Mouse (Mus musculus) layer of hippocampus, postnatal 10 days (tissue): ENCODE data around the gene Sox9. TPM values are rescaled to one million over a fixed set of nuclear protein-coding genes. Genes with fewer than 3 reads are reported as not detected.
A peak's percentile ranks its signal among the peaks of the same experiment; 100 is the strongest.

Experiments used
- DNase-seq, 2 experiments: peaks; one replicate each; pipeline ENCODE4 v3.0.0; 2021; ENCODE audit warnings: low spot score in 2 of 2
- long read RNA-seq: library from polyadenylated mRNA; stranded (forward); transcript quantifications from one replicate; pipeline ENCODE4 v2.0.0, GENCODE M21; 2023
- total RNA-seq, 2 experiments: library from RNA; stranded (reverse); gene quantifications; 2 replicates each; pipeline ENCODE4 v1.2.3; 2021

The Sox9 gene
- total RNA-seq, result 10 to 100 TPM; 27.7 to 30.2 TPM
- long read RNA-seq, full-length matches to known transcripts, result 14 of 19 reads
- long read RNA-seq, partial matches to known transcripts, result 0 of 19 reads
- long read RNA-seq, other reads (novel, unspliced or antisense), result 5 of 19 reads

GRCm38 (mm10) chr11:112781994-112782356 is at the start of gene Sox9:
Sox9 (plus strand) TSS chr11:112782224.
- peak; percentile 88 to 89 for DNase-seq

GRCm38 (mm10) chr11:112732401-112732800 is 49.6 kb upstream of the Sox9 start:
- DNase-seq, result peak in 1 of 2 experiments; percentile 19

GRCm38 (mm10) chr11:112737071-112737470 is 45.0 kb upstream of the Sox9 start:
- no peak for DNase-seq

- DNase-seq, result no peak
These were observed 42.3 kb upstream of the Sox9 start for GRCm38 (mm10) chr11:112739681-112740080.

GRCm38 (mm10) chr11:112756516-112756915 is 25.5 kb upstream of the Sox9 start:
- no peak for DNase-seq

- DNase-seq, result no peak
These were observed 24.0 kb upstream of the Sox9 start for GRCm38 (mm10) chr11:112758056-112758455.

GRCm38 (mm10) chr11:112766956-112767355 is 15.1 kb upstream of the Sox9 start:
- DNase-seq, result no peak

GRCm38 (mm10) chr11:112767531-112768041 is 14.4 kb upstream of the Sox9 start:
- no peak for DNase-seq

GRCm38 (mm10) chr11:112772791-112773355 is 9.2 kb upstream of the Sox9 start:
- DNase-seq, result no peak

- peak; percentile 64 to 67 for DNase-seq
These were observed 2.3 kb upstream of the Sox9 start for GRCm38 (mm10) chr11:112779762-112780161.

- DNase-seq, result no peak
These were observed 1.6 kb upstream of the Sox9 start for GRCm38 (mm10) chr11:112780394-112780920.

GRCm38 (mm10) chr11:112781035-112781911 is 751 bp upstream of the Sox9 start:
- peak; percentile 68 to 76 for DNase-seq

GRCm38 (mm10) chr11:112782357-112783121 is 515 bp downstream of the Sox9 start:
- DNase-seq, result peak in 1 of 2 experiments; percentile 47

GRCm38 (mm10) chr11:112783401-112784346 is 1.6 kb downstream of the Sox9 start:
- peak; percentile 27 to 41 for DNase-seq

- DNase-seq, result peak; percentile 25 to 41
These were observed 2.4 kb downstream of the Sox9 start for GRCm38 (mm10) chr11:112784347-112784902.

- DNase-seq, result peak; percentile 53 to 63
These were observed 2.9 kb downstream of the Sox9 start for GRCm38 (mm10) chr11:112784903-112785381.

- DNase-seq, result no peak
These were observed 3.6 kb downstream of the Sox9 start for GRCm38 (mm10) chr11:112785581-112785980.

- DNase-seq, result no peak
These were observed 4.4 kb downstream of the Sox9 start for GRCm38 (mm10) chr11:112786427-112786826.

- DNase-seq, result no peak
These were observed 6.3 kb downstream of the Sox9 start for GRCm38 (mm10) chr11:112788296-112788695.
